Mouse (Mus musculus) cerebellum, adult 2 months (tissue): ENCODE results near the gene Eif4e3.

ENCODE experiments used
- CTCF ChIP-seq: fragments of 200-500 bp; IDR thresholded peaks from 2 replicates; pipeline ENCODE4 v1.5.1; 2011; ENCODE audit warnings: low read depth, mild to moderate bottlenecking, control low read depth, low read length, moderate library complexity, borderline replicate concordance; ENCODE audit not compliant: insufficient read depth
- POLR2A ChIP-seq: fragments of 200-500 bp; IDR thresholded peaks from 2 replicates; pipeline ENCODE4 v1.6.1; 2011; ENCODE audit warnings: low read length, control low read depth, borderline replicate concordance; ENCODE audit not compliant: insufficient read depth

DNA sequence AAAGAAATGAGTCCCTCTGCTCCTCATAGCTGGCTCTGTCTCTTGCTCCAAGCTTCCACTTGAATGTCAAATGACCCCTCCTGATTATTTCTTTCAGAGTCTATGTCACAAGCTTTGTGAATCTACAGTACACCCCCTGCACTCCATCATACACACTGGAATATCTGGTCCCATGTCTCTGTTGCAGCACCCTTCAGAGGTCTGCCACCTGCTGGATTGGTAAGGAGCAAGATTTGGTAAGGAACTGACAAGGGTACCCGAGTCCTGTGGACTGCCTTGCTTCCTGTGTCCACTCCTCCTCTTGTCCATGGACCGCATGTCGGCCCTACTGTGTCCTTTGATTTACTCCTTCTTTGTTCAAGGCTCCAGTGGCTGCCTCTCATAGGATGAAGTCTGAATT lies 5.2 kb upstream of the Eif4e3 start:
- TF ChIP-seq CTCF: no peak
- no peak for TF ChIP-seq POLR2A
